Mouse (Mus musculus) left cerebral cortex, adult 9 months (tissue): ENCODE results near the gene Pde10a.

Experiments used
- DNase-seq, 2 experiments: peaks; one replicate each; pipeline ENCODE4 v3.0.0; 2022; ENCODE audit warnings: low spot score in 2 of 2

Gene Pde10a

GRCm38 (mm10) chr17:8525225-8525721 lies at the start of gene Pde10a:
Gene Pde10a (plus strand): TSS chr17:8525372.
- no peak for DNase-seq

GRCm38 (mm10) chr17:8478554-8478953 lies 46.6 kb upstream of the Pde10a start:
- DNase-seq: no peak

GRCm38 (mm10) chr17:8479493-8480128 lies 45.6 kb upstream of the Pde10a start:
- no peak for DNase-seq

DNA sequence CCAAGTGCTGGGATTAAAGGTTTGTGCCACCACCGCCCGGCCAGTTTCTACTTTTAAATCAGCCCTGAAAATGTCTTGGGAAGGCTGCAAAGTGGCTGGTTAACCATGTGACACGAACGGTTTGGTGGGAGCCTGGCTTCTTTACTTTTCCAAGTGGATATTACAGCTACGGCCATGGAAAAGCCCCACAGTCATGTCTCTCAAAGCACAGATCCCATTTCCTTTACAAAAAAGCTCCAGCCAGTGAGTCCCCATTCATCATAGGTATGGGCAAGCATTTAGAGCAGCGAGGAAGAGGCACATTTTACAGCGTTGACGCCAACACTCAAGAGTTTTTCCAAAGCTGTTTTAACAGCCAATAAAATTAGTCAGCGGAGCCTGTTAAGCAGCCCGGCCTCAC lies 43.4 kb upstream of the Pde10a start:
- no peak for DNase-seq

- no peak for DNase-seq
Measured at GRCm38 (mm10) chr17:8482876-8483275, 42.3 kb upstream of the Pde10a start.

GRCm38 (mm10) chr17:8484246-8484645 lies 40.9 kb upstream of the Pde10a start:
- DNase-seq: no peak

GRCm38 (mm10) chr17:8485146-8485545 lies 40.0 kb upstream of the Pde10a start:
- DNase-seq: no peak

GRCm38 (mm10) chr17:8487824-8488223 lies 37.3 kb upstream of the Pde10a start:
- peak; percentile 88 to 97 for DNase-seq

GRCm38 (mm10) chr17:8490971-8491370 lies 34.2 kb upstream of the Pde10a start:
- no peak for DNase-seq

- no peak for DNase-seq
Measured at GRCm38 (mm10) chr17:8493461-8493860, 31.7 kb upstream of the Pde10a start.

DNA sequence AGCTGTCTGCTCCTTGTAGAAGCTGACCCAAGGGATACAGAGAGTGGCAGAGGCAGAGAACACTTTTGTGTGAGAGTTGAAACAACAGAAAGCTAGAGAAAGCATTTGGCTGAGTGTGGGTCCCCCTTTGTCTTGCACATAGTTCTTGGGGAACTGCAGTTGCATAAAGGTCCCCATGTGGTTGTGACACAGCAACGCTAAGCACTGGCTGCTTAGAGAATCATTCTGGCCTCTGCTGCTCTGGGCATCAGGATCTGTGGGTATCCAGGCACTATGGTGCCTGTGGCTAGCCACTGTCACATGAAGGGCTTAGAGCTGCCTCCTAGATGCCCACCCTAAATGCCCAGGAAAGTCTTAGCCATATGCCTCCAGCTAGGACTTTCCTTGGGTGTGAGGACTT lies 27.0 kb upstream of the Pde10a start:
- no peak for DNase-seq

DNA sequence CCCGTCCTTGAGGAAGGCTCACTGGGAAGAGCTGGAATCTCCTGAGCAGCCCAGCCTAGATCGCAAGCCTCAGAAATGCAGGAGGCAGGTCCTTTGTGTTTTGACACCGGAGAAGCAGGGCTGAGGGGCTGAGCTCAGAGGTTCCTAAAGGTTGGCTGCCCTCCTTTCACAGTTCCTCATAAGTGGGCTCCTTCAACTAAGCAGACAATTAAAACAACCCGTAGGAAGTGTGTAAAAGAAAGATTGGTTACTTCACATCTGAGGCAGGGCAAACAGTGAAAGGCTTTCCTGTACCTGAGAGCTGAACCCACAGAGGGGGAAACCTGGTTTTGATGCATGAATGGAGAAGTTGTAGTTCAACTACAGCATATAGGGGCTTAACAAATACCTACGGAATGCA lies 26.5 kb upstream of the Pde10a start:
- no peak for DNase-seq

DNA sequence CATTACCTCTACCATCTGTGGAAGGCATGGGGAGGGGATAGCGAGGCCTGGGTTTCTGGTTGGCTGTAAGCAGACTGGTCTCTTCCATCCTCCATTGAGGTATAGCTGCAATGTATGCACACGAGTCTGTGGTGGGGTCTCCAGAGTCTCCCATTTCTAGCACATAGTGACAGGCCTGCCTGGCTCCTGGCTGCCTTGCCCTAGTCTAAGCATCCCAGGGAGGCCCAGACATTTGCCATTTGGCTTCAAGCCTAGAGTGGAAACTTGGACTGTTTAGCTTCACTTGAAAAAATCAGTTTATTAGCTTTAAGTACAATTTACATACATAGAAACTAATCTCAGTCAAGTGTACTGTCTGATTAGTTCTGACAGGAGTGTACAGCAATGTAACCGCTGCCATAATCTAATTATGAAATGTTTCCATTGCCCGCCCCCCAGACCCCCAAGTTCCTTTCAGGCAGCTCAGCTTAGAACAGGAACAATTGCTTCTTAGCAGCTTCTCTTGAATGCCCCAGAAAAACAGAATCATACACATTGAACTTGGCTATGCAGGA lies 25.5 kb upstream of the Pde10a start:
- DNase-seq: no peak

DNA sequence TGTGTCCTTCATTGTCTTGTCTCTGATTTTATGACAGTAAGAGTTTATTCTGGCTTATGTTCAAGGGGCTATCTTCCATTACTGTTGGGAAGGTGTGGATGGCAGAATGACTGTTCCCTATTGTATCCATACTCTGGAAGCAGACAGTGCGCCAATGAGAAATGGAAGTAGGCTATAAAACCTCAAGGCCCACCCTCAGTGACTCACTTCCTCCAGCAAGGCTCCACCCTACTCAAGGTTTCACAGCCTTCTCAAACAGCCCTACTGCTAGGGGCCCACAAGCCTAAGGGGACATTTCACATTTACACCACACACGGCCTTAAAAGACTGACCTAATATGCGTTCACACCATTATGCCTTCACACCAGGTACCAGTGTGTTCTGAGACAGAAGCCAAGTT lies 20.8 kb upstream of the Pde10a start:
- no peak for DNase-seq

DNA sequence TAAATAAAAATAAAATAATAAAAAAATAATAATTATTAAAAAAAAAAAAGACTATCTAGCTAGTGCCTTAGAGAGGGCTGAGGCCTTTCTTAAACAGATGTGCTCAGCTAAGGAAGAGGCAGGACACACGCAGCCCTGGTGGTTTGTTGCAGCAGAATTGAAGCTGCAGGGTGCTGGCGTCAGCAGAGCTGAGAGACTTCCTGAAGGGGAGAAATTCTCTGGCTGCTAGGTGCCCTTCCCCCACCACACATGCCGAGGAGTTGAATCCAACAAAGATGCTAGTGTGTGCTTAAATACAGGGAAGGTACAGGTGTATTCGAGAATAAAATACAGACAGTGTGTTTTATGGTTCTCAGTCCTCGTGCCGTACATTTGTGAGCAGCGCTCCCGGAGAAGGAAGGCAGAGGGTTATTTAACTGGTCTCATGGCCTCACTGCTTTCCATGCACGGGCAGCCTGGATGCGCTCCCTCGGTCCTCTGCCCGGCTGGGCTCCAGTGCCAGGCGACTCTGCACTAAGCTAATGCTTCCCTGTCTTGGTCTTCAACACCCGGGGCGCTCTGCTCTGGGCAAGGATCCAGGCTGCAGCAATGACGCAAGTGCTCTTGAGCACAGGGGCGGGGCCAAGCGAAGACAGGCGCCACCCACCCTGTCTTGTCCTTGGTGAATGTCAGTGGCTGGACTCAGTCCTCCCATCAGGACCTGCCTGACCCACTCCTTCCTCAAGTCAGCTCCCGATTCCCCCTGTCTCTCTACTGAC lies 19.3 kb upstream of the Pde10a start:
- DNase-seq: peak in 1 of 2 experiments; percentile 91

DNA sequence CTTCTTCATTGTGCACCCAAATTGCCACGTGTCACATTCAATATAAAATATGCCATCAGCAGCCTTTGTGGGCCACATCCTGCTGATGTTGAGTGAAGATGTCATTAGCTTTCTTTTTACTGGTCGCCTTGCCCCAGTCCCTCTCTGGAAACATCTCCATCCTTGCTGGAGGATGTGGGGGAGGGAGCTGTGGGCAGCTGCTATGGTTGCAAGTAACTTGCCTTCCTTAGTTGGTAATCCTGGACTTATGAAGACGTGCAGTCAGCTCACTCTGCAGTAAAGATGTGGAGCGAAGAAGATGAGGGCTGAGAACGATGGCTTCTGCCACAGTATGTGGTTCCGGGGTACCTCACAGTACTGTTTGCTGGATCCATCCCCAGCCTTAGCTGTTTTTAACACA lies 18.4 kb upstream of the Pde10a start:
- DNase-seq: peak in 1 of 2 experiments; percentile 30

- DNase-seq: no peak
Measured at GRCm38 (mm10) chr17:8507654-8508053, 17.5 kb upstream of the Pde10a start.

DNA sequence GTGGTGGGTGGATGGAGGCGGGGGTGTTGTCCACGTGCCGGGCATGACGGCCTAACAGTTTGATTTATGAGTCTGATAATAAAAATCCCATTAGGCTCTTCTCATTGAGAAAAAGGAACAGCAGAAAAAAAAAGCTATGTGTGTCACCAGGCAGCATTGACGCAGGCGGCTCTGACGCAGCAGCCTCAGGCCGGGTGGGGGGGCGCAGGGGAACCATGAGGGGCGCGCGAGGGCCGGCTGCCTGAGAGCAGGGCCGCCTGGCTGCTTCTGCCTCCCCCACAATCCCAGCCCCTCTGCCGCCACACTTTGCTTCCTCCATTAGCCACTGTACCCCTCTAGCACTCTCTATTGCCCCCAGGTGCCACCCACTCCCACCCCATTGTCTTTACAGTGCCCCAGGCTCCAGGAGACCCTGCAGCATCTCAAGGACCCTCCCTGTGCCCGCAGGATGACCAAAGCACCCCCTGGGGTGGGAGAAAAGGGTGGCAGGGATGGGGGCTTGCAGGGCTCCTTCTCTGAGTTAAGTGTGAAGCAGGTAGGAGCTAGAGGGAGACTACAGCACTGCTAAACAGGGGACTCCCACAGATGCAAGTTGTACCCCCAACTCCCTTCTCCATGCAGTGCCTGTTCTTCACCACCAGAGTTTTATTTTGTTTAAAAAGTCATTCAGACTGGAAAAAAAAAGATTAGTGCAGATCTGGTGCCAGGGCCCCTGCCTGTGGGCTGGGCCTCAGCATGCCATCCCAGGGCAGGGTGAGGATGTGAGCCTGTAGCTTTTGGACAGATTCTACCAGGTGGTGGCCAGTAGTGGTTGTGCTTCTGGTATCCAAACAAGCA lies 16.6 kb upstream of the Pde10a start:
- DNase-seq: peak in 1 of 2 experiments; percentile 65

DNA sequence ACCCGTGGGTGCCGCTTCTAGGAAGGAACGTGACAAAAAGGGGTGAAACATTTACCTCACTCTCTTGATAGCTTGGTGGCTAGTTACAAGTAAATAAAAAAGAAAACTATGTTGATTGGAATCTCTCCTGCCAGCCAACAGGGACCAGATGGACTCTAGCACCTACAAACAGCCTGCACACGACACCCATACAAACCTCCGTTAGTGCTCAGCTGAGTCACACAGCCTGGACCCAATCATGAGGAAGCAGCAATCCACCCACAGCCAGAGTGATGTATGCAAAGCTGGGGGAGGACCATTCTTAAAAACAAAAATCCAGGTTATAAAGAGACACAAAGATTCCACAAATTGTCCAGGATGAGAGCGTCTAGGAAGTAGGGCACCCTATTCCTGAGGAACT lies 9.2 kb upstream of the Pde10a start:
- peak in 1 of 2 experiments; percentile 76 for DNase-seq

DNA sequence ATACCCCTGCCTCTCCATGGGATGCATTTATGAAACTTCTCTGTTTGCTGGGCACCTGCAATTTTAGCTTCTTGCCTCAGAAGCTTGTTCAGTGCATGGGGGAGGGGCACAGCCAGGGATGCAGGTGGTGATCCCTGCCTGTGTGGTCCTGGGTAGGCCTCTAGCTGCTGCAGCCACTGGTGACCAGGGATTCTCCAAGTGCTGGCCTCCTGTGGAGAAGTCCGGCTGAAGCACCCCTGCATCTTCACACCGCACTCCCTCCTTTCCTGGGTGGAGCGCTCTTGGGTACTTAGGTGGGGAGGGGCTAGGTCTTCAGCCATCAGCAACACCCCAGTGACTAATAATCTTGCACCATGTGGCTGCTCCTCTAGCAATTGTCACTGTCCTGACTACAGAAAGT lies 1.2 kb upstream of the Pde10a start:
- DNase-seq: no peak

GRCm38 (mm10) chr17:8524387-8525165 lies 596 bp upstream of the Pde10a start:
- DNase-seq: peak; percentile 77 to 89
